Mouse (Mus musculus) stomach, embryonic 16.5 days (tissue): ENCODE results near the gene Yae1d1. TPM values are rescaled to one million over a fixed set of nuclear protein-coding genes. Genes with fewer than 3 reads are reported as not detected.

Experiments used
- ATAC-seq: fragments of 200-750 bp; cut with Nextera tagmentation; 2 replicates; pipeline ENCODE4 v1.8.0; 2017; ENCODE audit warnings: moderate number of reproducible peaks, moderate TSS enrichment; ENCODE audit not compliant: insufficient read depth, low FRiP score
- H3K27ac ChIP-seq: fragments of 300-500 bp; sonication (generic); 2 replicates; pipeline ENCODE4 v1.5.1; 2014; ENCODE audit warnings: low read length
- H3K27me3 ChIP-seq: fragments of 300-500 bp; sonication (generic); 2 replicates; pipeline ENCODE4 v1.6.1; 2014; ENCODE audit warnings: low read length, control low read depth, mixed read lengths; ENCODE audit not compliant: control insufficient read depth, insufficient read depth
- H3K36me3 ChIP-seq: fragments of 300-500 bp; sonication (generic); 2 replicates; pipeline ENCODE4 v1.6.1; 2014; ENCODE audit warnings: low read length; ENCODE audit not compliant: control insufficient read depth, insufficient read depth
- H3K4me1 ChIP-seq: fragments of 300-500 bp; sonication (generic); 2 replicates; pipeline ENCODE4 v1.6.1; 2014; ENCODE audit warnings: low read length, control low read depth, mixed read lengths; ENCODE audit not compliant: control insufficient read depth, insufficient read depth
- H3K4me2 ChIP-seq: fragments of 300-500 bp; sonication (generic); 2 replicates; pipeline ENCODE4 v1.6.1; 2014; ENCODE audit warnings: low read depth, low read length, mixed read lengths
- H3K4me3 ChIP-seq: fragments of 300-500 bp; sonication (generic); replicated peaks from 2 replicates; pipeline ENCODE4 v1.5.1; 2014; ENCODE audit warnings: mild to moderate bottlenecking, low read length
- H3K9ac ChIP-seq: fragments of 300-500 bp; sonication (generic); 2 replicates; pipeline ENCODE4 v1.6.1; 2014; ENCODE audit warnings: low read length
- H3K9me3 ChIP-seq: fragments of 300-500 bp; sonication (generic); replicated peaks from 2 replicates; pipeline ENCODE4 v1.6.1; 2016; ENCODE audit warnings: low read length, control low read depth; ENCODE audit not compliant: control insufficient read depth
- WGBS: fragments of 180-500 bp; shearing (Covaris S2); extraction: QIAGEN DNeasy Blood & Tissue Kit; methylation state at CpG from one replicate; pipeline ENCODE4 v1.1.7; 2014; 5-methylcytosine and 5-hydroxymethylcytosine counted together
- polyA plus RNA-seq: library from polyadenylated mRNA; unstranded; fragments of >200 nt; fragmentation: Nextera tagmentation; extraction: Ambion mirVana; gene quantifications from 2 replicates; pipeline ENCODE4 v1.2.1, GENCODE M21; 2015

Gene Yae1d1
- polyA plus RNA-seq, result 56.0 and 58.5 TPM in 2 replicates

DNA sequence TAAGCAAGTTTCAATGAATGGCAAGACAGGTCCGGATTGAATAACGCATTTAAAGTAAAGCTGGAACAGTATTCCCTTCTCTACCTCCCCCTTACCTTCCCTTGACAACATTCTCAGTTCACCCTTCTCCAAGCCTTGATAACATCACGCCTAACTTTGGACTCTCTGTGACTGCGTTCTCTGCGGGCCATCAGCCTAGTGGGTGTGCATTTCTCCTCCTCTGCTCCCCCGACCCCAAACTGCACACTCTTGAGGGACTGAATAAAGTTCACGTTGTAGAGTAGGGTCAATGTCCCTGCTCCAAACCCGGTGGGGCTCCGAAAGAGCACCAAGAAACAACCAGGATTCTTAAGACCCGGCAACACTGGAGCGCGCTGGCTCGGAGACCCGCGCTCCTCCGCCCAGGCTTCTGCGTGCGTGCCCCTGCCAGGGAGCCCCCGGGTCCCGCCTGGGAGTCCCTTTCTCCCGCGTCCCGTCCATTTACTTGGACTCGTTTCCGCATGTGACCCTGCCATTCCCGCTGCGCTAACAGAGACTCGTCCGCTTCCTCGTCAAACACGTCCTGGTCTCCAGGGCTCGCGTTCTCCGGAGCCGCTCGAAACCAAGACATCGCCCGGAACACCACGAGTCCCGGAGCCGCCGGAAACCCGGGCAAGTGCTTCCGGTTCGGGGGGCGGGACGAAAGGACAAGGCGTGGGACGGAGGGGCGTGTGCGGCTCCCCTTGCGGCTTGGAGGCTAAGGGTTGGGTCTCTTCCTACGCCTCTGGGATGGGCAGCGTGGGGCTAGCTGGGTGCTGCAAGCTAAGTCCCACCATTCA is at the start of gene Yae1d1:
Gene Yae1d1 (minus strand): TSS at position 653 of the 818 bp plus-strand sequence.
- Histone ChIP-seq H3K27me3 (no peaks in the 10 kb centered on the region), H3K9me3 (no peaks in the 10 kb centered on the region), H3K4me1 (peaks cover 2% of the 10 kb centered on the region; the same call in 1 of the 2 replicates), H3K27ac (peak within 1 kb of the TSS; percentile 89), H3K36me3 (no peaks in the 10 kb centered on the region), H3K9ac (peak within 1 kb of the TSS; percentile 89), H3K4me3 (peak within 1 kb of the TSS; percentile 95), H3K4me2 (peak within 1 kb of the TSS; percentile 80)
- peak; percentile 98 for ATAC-seq
- WGBS, result under 1% methylated on average over 54 of the region's 54 CpGs

DNA sequence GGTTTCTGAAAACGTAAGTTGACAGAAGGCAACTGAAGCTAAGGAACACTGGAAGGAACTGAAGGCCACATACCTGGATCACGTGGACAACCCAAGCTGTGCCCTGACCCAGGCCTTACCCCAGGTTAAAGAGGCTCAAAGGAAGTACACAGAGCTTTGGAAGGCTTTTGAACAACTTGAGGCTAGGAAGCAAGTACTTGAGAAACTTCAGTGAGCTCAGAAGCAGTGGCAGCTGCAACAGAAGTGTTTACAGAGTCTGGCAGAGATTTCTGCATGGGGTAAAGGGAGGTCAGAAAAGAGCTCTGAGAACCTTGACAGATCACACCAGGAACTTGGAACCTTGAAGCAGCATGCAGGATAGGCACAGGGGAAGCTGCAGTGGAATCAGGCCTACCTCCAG is 45.7 kb upstream of the Yae1d1 start:
- no peak for ATAC-seq
- Histone ChIP-seq H3K27me3 (no peaks in the 10 kb centered on the region), H3K36me3 (no peaks in the 10 kb centered on the region), H3K27ac (no peak overlapping the region), H3K4me1 (no peaks in the 10 kb centered on the region), H3K9ac (no peak overlapping the region), H3K4me2 (no peak overlapping the region), H3K9me3 (no peaks in the 10 kb centered on the region), H3K4me3 (no peak overlapping the region)
- WGBS, result 58% methylated on average over 2 of the region's 2 CpGs

DNA sequence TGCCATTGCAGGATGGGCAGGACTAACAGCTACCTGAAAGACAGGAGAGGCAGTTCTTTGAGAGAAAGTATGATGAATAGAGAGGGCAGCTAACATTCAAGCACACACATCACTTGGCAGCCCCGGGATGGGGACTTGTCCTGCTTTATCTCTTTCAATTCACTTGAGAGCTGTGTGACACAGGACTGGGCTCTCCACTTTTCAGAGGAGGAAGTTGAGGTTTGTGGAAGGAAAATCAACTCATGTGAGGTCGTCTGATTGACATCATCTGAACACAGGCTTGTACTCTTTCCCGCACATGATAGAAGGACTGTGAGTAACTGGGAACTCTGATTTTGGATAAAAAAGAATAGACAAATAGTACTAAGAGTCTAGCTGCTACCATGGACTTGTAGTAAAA is 23.5 kb upstream of the Yae1d1 start:
- Histone ChIP-seq H3K27me3 (no peaks in the 10 kb centered on the region), H3K4me1 (no peaks in the 10 kb centered on the region), H3K36me3 (no peaks in the 10 kb centered on the region), H3K9me3 (no peaks in the 10 kb centered on the region), H3K9ac (no peak overlapping the region), H3K4me3 (no peak overlapping the region), H3K4me2 (no peak overlapping the region), H3K27ac (no peak overlapping the region)
- 67% methylated on average over 3 of the region's 3 CpGs for WGBS
- ATAC-seq, result no peak

DNA sequence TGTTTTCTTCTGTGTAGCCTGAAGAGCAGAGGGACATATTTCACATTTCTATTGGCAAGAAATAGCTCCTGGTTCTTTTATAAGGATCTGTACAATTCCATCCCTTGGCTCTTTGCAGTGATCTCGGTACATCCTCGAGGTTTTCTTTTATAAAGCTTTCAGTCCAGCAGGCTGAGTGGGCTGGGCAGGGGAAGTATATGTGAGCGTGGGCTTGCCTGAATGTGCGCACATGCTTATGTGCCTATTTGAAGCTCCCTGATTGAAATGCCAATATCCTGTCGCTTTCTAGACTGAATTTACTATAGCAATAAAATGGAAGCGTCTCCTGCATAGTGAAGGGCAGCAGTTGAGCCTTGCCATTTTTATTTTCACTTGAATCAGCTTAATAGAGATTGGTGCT is 20.1 kb upstream of the Yae1d1 start:
- no peaks in the 10 kb centered on the region for H3K4me1 ChIP-seq
- no peak overlapping the region for H3K9ac ChIP-seq
- ATAC-seq, result no peak
- no peaks in the 10 kb centered on the region for H3K36me3 ChIP-seq
- no peak overlapping the region for H3K4me3 ChIP-seq
- no peaks in the 10 kb centered on the region for H3K9me3 ChIP-seq
- 76% methylated on average over 6 of the region's 6 CpGs for WGBS
- H3K27me3 ChIP-seq, result no peaks in the 10 kb centered on the region
- no peak overlapping the region for H3K4me2 ChIP-seq
- no peak overlapping the region for H3K27ac ChIP-seq

DNA sequence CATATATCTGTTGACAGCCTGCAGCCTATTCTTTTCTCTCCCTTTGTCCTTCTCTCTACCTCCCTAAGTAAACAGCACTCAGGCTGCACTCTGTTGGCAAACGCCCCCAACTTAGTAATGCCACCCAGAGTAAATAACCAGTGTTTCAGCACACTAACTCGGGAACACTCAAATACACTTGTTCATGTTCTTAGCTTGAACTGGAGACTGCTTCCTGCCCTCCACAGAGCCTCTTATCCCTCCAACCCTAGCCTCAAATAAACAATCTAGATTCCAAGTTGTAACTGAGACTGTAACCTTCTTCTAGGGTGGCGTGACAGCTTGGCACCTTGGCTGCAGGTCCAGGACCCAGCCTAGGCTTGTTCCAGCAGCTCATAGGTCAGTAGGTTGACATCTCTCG is 17.9 kb upstream of the Yae1d1 start:
- WGBS, result 59% methylated on average over 4 of the region's 4 CpGs
- H3K9me3 ChIP-seq, result no peaks in the 10 kb centered on the region
- no peaks in the 10 kb centered on the region for H3K4me1 ChIP-seq
- no peak overlapping the region for H3K27ac ChIP-seq
- H3K27me3 ChIP-seq, result no peaks in the 10 kb centered on the region
- no peak overlapping the region for H3K9ac ChIP-seq
- no peak overlapping the region for H3K4me2 ChIP-seq
- no peak overlapping the region for H3K4me3 ChIP-seq
- no peak for ATAC-seq
- no peaks in the 10 kb centered on the region for H3K36me3 ChIP-seq

DNA sequence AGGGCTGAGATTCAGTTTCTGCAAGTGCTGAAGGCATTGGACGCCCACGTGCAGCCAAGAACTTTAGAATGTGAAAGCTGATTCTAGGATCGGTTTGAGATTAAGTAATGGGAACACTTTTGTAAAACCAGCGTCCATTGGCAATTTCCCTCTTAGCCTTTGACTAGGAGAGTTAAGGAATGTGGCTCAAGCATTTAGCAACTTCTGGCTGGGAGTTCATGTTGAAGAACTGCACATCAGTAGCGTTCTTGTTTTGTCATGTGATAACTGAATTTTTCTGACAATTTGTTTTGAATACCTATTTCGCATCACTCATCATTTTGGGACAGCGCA is 332 bp upstream of the Yae1d1 start:
- Histone ChIP-seq H3K36me3 (no peaks in the 10 kb centered on the region), H3K4me3 (peak overlapping the region; percentile 95), H3K9ac (peak overlapping the region; percentile 89), H3K27me3 (no peaks in the 10 kb centered on the region), H3K4me1 (peaks cover 2% of the 10 kb centered on the region; the same call in 1 of the 2 replicates), H3K4me2 (peak overlapping the region; percentile 80), H3K9me3 (no peaks in the 10 kb centered on the region), H3K27ac (peak overlapping the region; percentile 89)
- 0 out of 2 replicates have a peak, but pooled peaks have one; percentile 7 for ATAC-seq
- WGBS, result 34% methylated on average over 7 of the region's 7 CpGs

DNA sequence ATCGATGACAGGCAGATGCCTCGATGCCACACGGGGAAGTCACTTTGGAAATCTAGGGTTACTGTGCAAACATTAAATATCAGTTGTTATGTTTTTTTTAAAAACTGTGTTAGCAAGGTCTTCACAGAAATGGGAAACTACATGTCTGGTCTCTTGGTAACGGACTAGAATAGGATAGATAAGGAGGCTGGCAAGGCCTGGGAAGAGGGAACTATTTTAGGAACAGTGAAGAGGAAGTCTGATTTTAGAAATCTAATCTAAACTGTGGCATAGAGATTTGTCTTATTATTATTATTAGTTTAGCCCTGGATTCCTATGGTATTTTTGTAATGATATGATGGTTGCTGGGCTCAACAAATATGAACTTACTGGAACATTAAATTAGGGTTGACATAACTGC is 1.1 kb downstream of the Yae1d1 start:
- peaks cover 4% of the 10 kb centered on the region; the same call in 1 of the 2 replicates for H3K36me3 ChIP-seq
- no peak overlapping the region for H3K4me3 ChIP-seq
- peak overlapping the region; percentile 80 for H3K4me2 ChIP-seq
- no peak overlapping the region for H3K27ac ChIP-seq
- WGBS, result 72% methylated on average over 4 of the region's 4 CpGs
- H3K27me3 ChIP-seq, result no peaks in the 10 kb centered on the region
- H3K9me3 ChIP-seq, result no peaks in the 10 kb centered on the region
- H3K9ac ChIP-seq, result no peak overlapping the region
- H3K4me1 ChIP-seq, result peaks cover 2% of the 10 kb centered on the region; the same call in 1 of the 2 replicates
- ATAC-seq, result no peak

DNA sequence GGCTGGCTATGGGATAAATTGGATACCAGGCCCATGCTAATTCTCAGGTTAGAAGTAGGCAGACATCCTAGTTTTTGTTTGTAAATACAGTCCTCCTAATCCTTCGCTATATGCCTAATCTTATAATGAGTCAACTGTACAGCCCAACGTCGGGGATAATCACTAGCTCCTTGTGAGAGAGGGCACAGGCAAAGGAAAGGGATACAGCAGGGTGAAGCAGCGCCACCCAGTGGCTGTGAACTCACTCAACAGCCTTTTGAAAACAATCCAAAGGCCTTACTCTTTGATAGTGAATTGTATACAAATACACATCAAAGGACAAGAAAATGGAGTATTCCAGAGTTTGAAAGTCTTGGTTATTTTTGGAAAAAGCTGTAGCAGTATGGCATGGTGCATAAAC is 10.0 kb downstream of the Yae1d1 start:
- Histone ChIP-seq H3K4me2 (no peak overlapping the region), H3K27ac (no peak overlapping the region), H3K9me3 (no peaks in the 10 kb centered on the region), H3K9ac (no peak overlapping the region), H3K4me3 (no peak overlapping the region), H3K36me3 (peaks cover 13% of the 10 kb centered on the region; the same call in 1 of the 2 replicates), H3K27me3 (no peaks in the 10 kb centered on the region), H3K4me1 (no peaks in the 10 kb centered on the region)
- 48% methylated on average over 4 of the region's 4 CpGs for WGBS
- no peak for ATAC-seq

DNA sequence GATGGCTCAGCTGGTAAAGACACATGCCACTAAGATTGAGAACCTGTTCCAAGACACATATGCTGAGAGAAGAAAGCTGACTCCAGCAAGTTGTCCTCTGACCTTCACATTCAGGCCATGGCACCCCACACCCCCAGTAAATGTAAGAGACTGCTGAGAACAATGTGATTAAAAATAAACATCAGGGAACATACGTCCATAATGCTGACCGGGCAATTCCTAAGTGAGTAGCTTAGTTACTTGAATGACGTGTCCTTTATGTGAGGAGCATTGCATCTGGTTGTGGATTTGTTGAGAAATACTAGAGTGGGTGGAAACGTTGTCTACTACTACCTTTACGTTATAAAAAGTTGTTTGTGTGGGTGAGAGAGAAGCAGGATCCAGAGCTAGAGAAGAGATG is 10.5 kb downstream of the Yae1d1 start:
- ATAC-seq, result no peak
- Histone ChIP-seq H3K36me3 (peaks cover 11% of the 10 kb centered on the region; the same call in 1 of the 2 replicates), H3K4me1 (no peaks in the 10 kb centered on the region), H3K9ac (no peak overlapping the region), H3K4me3 (no peak overlapping the region), H3K9me3 (no peaks in the 10 kb centered on the region), H3K4me2 (no peak overlapping the region), H3K27me3 (no peaks in the 10 kb centered on the region), H3K27ac (no peak overlapping the region)
- 80% methylated on average over 5 of the region's 5 CpGs for WGBS
